In the genomic region with DNA sequence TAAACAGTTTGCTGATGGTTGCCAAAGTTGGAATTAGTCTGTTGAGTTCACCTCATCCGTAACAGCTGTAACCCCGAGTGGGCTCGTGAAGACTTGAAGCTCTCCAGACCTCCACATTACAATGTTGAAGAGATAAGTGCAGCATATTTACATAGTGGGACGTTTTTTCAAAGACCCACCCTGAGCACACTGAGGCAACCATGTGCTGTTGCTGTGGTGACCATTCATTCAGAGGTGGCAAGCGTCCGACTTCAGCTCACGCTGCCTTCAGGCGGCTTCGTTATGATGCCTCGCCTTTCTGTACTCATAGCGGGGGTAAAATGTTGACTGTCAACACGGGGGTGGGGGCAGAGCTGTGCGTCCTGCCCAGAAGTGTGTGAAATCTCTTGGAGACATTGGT, we compare ENCODE assay signal across 22 mouse cellular contexts.
"Had no signal": no experiment of that assay in that cellular context is flagged by ENCODE, and none has a peak within 500 bp of the region (broad histone marks: within the 10 kb centered on the region; RNA-seq: fewer than 3 reads in every experiment).

No protein-coding gene starts in this region.

- H3K27me3 ChIP-seq: kidney, embryonic 15.5 days; midbrain, embryonic 12.5 days; midbrain, embryonic 15.5 days; neural tube, embryonic 12.5 days; neural tube, embryonic 15.5 days had no signal

- H3K9ac ChIP-seq: kidney, embryonic 15.5 days; liver, embryonic 14.5 days; midbrain, embryonic 12.5 days; midbrain, embryonic 15.5 days; neural tube, embryonic 12.5 days; neural tube, embryonic 15.5 days had no signal

- H3K4me2 ChIP-seq: kidney, embryonic 15.5 days; midbrain, embryonic 12.5 days; midbrain, embryonic 15.5 days; neural tube, embryonic 12.5 days; neural tube, embryonic 15.5 days had no signal

- DNase-seq: kidney, adult 11 months; kidney, adult 8-10 months; kidney, postnatal 10 days; kidney, postnatal 36 days; layer of hippocampus, postnatal 36 days; lung, adult 2 months; lung, postnatal 14 days; right cerebral cortex, adult 18-20 months; right cerebral cortex, postnatal 14 days; right cerebral cortex, postnatal 4 days; thymus, adult 18-20 months; thymus, postnatal 14 days; thymus, postnatal 4 days had no signal

- H3K36me3 ChIP-seq: midbrain, embryonic 15.5 days had no signal

- H3K27ac ChIP-seq: kidney, embryonic 15.5 days; left cerebral cortex, adult 2 months; macrophage; midbrain, embryonic 12.5 days; midbrain, embryonic 15.5 days; neural tube, embryonic 12.5 days; neural tube, embryonic 15.5 days had no signal

- ATAC-seq: inflammation-experienced regulatory T-cells, adult 6 months; midbrain, embryonic 15.5 days had no signal

- H3K4me3 ChIP-seq: kidney, embryonic 15.5 days; left cerebral cortex, adult 2 months; midbrain, embryonic 12.5 days; midbrain, embryonic 15.5 days; neural tube, embryonic 12.5 days; neural tube, embryonic 15.5 days had no signal

- H3K9me3 ChIP-seq: kidney, embryonic 15.5 days; midbrain, embryonic 12.5 days; midbrain, embryonic 15.5 days; neural tube, embryonic 12.5 days; neural tube, embryonic 15.5 days had no signal
